Mouse (Mus musculus): Measurements from ENCODE around the gene Aldh16a1.
"Not testable (repeated sequence)": the region's sequence is repeated elsewhere in the genome, so short reads cannot be mapped to it uniquely, and the experiment has no call there.

The Aldh16a1 gene

GRCm38 (mm10) chr7:45179469-45179868 lies 25.1 kb upstream of the Aldh16a1 start, which contains the start of gene Gfy:
TSS of gene Gfy (minus strand) at chr7:45179569.
- no peak for DNase-seq (ENCODE audit: low spot score)

DNA sequence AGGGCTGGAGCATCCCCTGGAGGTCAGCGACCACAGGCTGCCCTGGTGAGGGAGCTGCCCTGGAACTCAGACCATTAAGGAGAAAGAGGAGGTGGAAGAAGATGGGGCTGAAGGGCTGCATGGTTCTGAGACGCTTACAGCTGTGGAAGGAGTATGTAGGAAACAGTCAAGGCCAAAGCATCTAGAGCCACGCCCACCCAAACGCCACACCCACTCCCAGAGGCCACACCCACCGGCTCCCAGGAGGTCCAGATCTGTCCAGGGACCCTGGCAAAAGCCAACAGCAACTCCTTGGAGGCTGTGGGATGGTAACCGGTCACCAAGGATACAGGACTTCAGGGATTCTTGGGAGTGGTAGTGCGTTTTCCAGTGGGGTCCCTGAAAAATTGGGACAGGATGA lies 24.2 kb upstream of the Aldh16a1 start:
- DNase-seq (ENCODE audit: low spot score) = no peak

- DNase-seq (ENCODE audit: low spot score) = no peak
Observed at GRCm38 (mm10) chr7:45176356-45176755, 22.0 kb upstream of the Aldh16a1 start.

GRCm38 (mm10) chr7:45175929-45176328 lies 21.5 kb upstream of the Aldh16a1 start:
- DNase-seq (ENCODE audit: low spot score) = no peak

DNA sequence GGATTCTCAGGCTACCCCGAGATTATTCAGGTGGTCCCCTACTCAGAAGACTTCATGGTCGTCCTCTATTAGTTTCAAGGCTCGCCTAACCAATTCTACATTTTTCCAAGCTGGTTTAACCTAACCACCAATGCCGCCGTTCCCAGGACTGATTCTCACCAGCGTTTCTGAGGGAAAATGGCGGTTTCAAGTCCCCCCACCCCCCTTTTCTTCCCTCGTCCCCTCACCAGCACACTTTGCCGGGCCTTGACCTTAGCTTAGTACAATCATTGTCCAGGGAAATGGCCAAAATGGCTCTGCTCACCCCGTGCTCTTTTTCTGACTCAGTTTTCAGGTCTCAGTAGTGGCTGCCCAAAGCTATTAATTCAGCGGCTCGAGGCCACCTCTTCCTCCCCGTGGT lies 21.0 kb upstream of the Aldh16a1 start:
- no peak for DNase-seq (ENCODE audit: low spot score)

GRCm38 (mm10) chr7:45174567-45175280 lies 20.3 kb upstream of the Aldh16a1 start:
- peak; percentile 57 for DNase-seq (ENCODE audit: low spot score)

- not testable (repeated sequence) for DNase-seq (ENCODE audit: low spot score)
Observed at GRCm38 (mm10) chr7:45173772-45174171, 19.4 kb upstream of the Aldh16a1 start.

GRCm38 (mm10) chr7:45172974-45173373 lies 18.6 kb upstream of the Aldh16a1 start:
- no peak for DNase-seq (ENCODE audit: low spot score)

DNA sequence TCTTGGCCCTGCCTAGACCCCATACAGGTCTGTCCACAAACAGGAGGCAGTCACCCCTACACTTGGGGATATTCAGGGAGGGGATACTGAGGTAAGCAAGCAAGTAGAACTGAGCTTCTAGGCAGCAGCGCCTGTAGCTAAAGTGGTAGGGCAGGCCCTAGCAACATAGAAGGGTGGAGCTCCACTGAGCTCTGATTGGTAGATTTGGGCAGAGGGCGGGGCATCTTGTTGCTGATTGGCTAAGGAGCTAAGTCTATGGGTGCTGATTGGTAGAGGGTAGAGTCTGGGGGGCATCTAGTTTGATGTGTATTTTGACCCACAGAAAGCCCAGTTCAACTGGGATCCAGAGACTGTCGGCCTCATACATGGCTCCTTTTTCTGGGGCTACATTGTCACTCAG lies 15.1 kb upstream of the Aldh16a1 start:
- no peak for DNase-seq (ENCODE audit: low spot score)

DNA sequence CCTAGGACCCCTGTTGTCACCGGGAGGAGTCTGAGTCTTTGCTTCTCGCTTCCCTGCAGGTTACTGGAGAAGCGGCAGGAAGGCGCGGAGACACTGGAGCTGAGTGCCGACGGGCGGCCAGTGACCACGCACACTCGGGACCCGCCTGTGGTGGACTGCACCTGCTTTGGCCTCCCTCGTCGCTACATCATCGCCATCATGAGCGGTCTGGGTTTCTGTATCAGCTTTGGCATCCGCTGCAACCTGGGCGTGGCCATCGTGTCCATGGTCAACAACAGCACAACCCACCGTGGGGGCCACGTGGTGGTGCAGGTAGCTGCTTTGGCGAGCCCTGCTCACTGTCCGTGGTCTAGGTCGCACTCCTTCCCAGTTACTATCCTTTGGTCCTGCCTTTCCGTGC lies 14.3 kb upstream of the Aldh16a1 start:
- no peak for DNase-seq (ENCODE audit: low spot score)

DNA sequence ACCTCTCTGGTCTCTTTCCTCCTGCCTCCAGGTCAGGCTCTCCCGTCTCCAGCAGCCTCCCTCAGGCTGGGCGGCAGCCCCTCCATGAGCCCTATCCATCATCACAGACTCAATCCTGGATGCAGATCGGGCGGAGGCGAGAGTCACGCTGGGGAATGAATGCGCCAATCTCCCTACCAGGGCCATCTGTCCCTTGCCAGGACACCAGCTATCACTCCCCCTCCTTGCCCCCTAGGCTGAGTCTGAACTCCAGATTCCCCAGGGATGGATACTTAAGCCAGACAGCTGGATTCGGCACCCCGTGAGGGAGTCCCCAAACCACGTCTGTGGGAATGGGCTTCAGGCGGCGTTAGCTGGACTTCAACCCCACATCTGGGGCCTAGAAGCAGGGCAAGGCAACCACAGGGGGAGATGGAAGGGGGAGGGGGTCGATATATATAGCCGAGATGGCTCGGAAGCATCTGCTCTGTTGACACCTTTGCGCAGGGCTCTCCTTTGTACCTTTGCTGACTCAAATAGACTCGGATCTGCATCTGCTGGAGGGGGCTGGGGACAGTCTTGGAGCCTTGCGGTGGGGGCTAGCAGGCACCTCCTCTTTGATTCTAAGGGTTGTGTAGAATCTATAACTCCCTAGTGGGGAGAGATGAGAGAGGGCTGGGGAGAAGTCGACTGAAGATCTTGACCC lies 13.5 kb upstream of the Aldh16a1 start:
- DNase-seq (ENCODE audit: low spot score) = no peak

GRCm38 (mm10) chr7:45166950-45167401 lies 12.6 kb upstream of the Aldh16a1 start:
- DNase-seq (ENCODE audit: low spot score) = no peak

DNA sequence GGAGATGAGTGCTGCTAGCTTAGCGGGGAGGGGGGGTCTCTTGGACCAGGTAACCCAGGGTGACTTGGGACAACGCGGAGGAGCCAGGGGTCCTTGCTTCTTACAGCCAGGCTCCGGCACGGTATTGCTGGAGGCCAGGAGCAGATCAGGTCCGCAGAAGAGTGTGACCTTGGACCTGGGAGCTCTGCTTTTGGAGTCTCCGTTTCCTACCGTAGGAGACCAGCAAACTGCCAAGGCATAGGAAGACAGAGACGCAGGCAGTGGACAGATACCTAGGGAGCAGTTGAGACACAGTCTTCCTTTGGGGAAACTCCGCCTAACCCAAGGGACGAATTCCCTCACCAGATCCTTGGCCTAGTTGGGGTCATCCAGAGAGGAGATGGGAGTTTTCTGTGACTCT lies 11.3 kb upstream of the Aldh16a1 start:
- no peak for DNase-seq (ENCODE audit: low spot score)

GRCm38 (mm10) chr7:45164833-45165232 lies 10.4 kb upstream of the Aldh16a1 start:
- DNase-seq (ENCODE audit: low spot score) = no peak

DNA sequence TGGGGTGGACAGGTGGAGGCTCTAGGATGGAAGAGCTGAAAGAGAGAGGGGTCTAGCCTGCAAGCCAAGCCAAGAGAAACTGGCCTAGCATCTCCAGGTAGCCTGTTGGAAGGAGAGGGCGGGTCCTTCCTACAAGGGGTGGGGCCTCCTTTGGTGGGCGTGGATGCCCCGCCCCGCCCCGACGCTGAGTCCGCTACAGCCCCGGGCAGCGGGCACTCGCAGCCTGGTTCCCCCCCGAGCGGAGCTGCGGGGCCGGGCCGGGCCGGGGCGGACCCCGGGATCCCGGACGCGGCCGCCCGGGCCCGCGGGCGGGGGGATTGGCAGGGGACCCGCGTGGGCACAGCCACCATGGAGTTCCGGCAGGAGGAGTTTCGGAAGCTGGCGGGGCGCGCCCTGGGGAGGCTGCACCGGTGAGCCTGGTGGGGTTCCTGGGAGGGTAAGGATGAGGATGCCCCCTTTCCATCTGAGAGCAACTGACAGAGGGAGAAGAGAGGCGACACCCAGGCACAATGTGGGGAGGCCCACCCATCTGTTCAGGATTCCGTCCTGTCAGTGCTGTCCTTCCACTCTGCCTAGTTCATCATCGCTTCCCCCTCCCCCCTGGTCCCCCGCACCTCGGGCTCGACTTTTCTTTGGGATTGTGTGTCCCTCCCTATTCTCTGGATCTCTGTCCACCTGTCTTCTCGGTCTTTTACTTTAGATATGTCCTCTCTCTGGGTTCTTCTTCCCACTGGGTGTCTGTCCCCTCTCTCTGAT lies 9.5 kb upstream of the Aldh16a1 start, which contains the start of gene Slc17a7:
Gene Slc17a7, plus strand, starts transcription at position 215 of the 756 bp plus-strand sequence.
- peak; percentile 60 for DNase-seq (ENCODE audit: low spot score)

DNA sequence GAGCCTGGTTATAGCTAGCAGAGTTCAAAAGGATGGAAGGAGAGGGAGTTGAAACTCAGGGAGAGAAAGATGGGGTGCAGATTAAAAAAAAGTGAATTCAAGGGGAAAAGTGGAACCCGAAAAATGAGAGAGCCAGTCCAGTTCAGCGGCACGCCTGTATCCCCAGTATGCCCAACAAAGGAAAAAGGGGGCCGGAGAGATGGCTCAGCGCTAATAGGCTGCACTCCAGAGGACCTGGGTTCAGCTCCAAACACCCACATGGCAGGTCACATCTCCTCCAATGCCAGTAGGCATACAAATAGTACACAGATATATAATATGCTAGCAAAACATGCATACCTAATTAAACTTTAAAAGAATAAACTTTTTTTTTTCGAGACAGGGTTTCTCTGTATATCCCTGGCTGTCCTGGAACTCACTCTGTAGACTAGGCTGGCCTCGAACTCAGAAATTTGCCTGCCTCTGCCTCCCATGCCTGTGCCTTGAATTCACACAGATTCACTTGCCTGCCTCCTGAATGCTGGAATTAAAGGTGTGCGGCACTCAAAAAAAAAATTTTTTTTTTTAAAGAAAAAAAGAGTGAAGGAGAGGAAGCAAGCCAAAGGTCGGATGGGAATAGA lies 8.7 kb upstream of the Aldh16a1 start:
- no peak for DNase-seq (ENCODE audit: low spot score)

DNA sequence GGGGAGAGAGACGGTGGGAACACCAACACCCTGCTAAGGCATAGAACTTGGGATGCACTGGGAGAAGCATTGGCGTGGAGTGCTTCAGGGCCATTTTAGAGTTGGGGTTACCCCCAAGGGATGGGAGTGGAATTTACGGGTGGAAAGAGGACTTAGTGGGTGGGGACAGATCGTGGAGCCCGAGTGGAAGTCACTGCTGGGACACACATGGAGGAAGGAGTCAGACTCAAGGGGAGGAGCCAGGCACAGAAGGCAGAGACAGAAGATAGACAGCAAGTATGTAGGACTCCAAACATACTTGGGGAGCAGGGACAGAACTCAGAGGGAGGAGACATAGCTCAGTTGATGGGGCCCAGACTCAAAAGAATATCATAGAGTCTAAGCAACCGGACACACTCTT lies 8.2 kb upstream of the Aldh16a1 start:
- DNase-seq (ENCODE audit: low spot score) = no peak

DNA sequence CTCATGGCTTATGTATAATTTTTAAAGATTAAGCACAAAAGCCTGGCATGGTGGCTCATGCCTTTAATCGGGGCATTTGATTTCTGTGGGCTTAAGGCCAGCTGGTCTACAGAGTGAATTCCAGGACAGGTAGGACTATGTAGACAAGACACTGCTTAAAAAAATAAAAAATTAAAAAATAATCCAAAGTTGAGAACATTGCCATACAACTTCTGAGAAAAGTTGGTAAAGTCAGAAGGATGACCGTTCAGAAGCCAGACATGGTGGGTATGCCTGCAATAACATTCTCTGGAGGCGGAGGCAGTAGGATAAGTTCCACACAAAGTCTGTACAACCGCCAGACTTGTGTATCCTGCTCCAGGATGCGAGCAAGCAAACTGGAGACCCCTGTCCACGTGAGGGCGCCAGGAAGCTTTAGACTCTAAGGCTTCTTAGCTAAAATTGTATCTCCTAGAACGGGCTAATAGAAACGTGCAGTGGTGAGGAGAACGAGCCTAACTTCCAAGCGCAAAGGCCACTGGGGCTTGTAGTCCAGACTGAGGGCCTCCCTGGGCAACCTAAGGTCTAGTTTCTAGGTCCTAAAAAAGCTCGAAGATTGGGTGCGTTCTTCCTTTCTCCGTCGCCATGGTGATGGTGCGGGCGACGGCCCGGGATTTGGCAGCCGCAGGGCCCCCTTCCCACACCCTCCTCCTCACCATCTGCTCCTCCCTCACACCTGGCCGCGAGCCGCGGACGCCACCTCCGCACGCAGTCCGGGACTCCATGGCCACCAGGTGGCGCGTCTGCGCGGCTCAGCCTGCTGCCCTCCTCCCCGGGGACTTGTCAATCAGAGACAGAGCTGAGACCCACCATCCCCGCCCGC lies 7.5 kb upstream of the Aldh16a1 start:
- DNase-seq (ENCODE audit: low spot score) = peak; percentile 94

DNA sequence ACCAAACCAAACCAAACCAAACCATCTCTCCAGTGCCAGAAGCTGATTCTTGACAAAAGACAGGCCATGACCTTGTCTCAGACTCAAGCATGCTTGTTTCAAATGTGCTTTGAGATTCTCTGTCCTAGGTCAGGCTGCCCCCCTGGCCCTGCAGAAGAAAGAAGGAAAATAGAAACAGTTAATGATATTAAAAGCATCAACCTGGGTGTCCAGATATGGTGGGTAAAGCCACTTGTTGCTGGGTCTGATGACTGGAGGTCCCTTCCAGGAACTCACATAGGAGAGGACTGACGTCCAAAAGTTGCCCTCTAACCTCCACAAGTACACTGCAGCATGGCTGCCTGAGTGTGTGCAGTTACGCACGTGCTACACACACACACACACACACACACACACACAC lies 6.5 kb upstream of the Aldh16a1 start:
- no peak for DNase-seq (ENCODE audit: low spot score)

DNA sequence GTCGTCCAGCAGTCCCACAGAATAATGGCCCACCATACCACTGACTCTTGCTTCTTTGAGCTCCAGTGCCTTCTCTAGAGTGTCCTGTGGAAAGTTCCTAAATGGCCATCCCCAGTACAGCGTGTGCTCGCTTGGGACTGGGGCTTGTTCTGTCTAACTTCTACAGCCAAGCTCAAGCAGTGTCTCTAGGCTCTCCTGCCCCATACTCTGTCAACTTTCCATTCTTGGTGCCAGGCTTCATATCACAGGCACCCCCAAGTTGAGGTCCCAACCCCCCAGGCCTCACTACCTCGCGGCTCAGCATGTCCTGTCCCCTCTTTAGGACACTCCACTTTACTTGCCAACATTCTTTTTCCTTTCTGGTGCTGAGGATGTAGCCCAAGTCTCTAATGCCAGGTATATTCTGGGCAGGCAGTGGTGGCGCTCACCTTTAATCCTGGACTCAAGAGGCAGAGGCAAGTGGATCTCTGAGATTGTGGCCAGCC lies 6.0 kb upstream of the Aldh16a1 start:
- DNase-seq (ENCODE audit: low spot score) = no peak

DNA sequence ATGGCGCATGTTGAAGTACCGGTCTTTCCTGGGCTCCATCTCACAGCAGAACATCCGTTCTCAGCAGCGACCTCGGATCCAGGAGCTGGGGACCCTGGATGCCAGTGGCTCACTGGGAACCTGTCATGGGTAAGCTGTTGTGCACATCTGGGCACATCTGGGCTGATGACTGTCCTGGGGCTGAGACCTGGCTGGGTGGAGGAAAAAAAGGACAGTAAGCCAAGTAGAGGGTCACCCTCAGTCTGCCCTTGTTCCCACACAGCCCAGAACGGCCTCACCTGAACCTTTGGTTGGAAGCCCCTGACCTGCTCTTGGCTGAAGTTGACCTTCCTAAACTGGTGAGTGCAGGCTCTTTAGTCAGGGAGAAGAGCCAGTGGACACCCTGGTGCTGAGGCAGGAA lies 4.6 kb upstream of the Aldh16a1 start:
- DNase-seq (ENCODE audit: low spot score) = no peak
